Mouse (Mus musculus) forebrain, embryonic 13.5 days (tissue): ENCODE measurements around the gene Olfr107. TPM values are rescaled to one million over a fixed set of nuclear protein-coding genes. Genes with fewer than 3 reads are reported as not detected.

Source experiments
- ATAC-seq: fragments of 200-750 bp; cut with Nextera tagmentation; 2 replicates; pipeline ENCODE4 v1.8.0; 2017
- H3K27ac ChIP-seq: fragments of 300-500 bp; sonication (generic); 2 replicates; pipeline ENCODE4 v1.5.1; 2015; ENCODE audit warnings: inconsistent platforms, mild to moderate bottlenecking, moderate library complexity
- H3K27me3 ChIP-seq: fragments of 300-500 bp; sonication (generic); 2 replicates; pipeline ENCODE4 v1.6.1; 2015; ENCODE audit warnings: mild to moderate bottlenecking, inconsistent platforms
- H3K36me3 ChIP-seq: fragments of 300-500 bp; sonication (generic); 2 replicates; pipeline ENCODE4 v1.6.1; 2015; ENCODE audit warnings: mild to moderate bottlenecking, inconsistent platforms; ENCODE audit not compliant: poor library complexity, severe bottlenecking
- H3K4me1 ChIP-seq: fragments of 300-500 bp; sonication (generic); 2 replicates; pipeline ENCODE4 v1.6.1; 2015; ENCODE audit warnings: inconsistent platforms
- H3K4me2 ChIP-seq: fragments of 300-500 bp; sonication (generic); 2 replicates; pipeline ENCODE4 v1.6.1; 2015; ENCODE audit warnings: inconsistent platforms, mild to moderate bottlenecking, moderate library complexity
- H3K4me3 ChIP-seq: fragments of 300-500 bp; sonication (generic); 2 replicates; pipeline ENCODE4 v1.5.1; 2015; ENCODE audit warnings: mild to moderate bottlenecking, inconsistent platforms
- H3K9ac ChIP-seq: fragments of 300-500 bp; sonication (generic); 2 replicates; pipeline ENCODE4 v1.6.1; 2015; ENCODE audit warnings: mild to moderate bottlenecking, inconsistent platforms
- H3K9me3 ChIP-seq: fragments of 300-500 bp; sonication (generic); replicated peaks from 2 replicates; pipeline ENCODE4 v1.6.1; 2016; ENCODE audit warnings: inconsistent platforms
- WGBS: fragments of 180-500 bp; shearing (Covaris S2); methylation state at CpG from one replicate; pipeline ENCODE4 v1.1.7; 2015; 5-methylcytosine and 5-hydroxymethylcytosine counted together
- polyA plus RNA-seq: library from polyadenylated mRNA; unstranded; fragments of >200 nt; fragmentation: Nextera tagmentation; extraction: Ambion mirVana; gene quantifications from 2 replicates; pipeline ENCODE4 v1.2.1, GENCODE M21; 2015

Olfr107 gene
- not detected in 2 replicates for polyA plus RNA-seq

GRCm38 (mm10) chr17:37398926-37399325 lies at the start of gene Olfr107:
Gene Olfr107, plus strand, starts transcription at chr17:37399226.
- H3K9me3 ChIP-seq = no peaks in the 10 kb centered on the region
- 84% methylated on average over 3 of the region's 3 CpGs for WGBS
- no peaks in the 10 kb centered on the region for H3K27me3 ChIP-seq
- no peak for ATAC-seq
- no peak within 1 kb of the TSS for H3K4me2 ChIP-seq
- no peak within 1 kb of the TSS for H3K27ac ChIP-seq
- no peaks in the 10 kb centered on the region for H3K4me1 ChIP-seq
- H3K36me3 ChIP-seq = no peaks in the 10 kb centered on the region
- no peak within 1 kb of the TSS for H3K9ac ChIP-seq
- H3K4me3 ChIP-seq = no peak within 1 kb of the TSS

- no peaks in the 10 kb centered on the region for H3K36me3 ChIP-seq
- no peaks in the 10 kb centered on the region for H3K27me3 ChIP-seq
- H3K4me1 ChIP-seq = no peaks in the 10 kb centered on the region
- ATAC-seq = no peak
- H3K9ac ChIP-seq = no peak within 1 kb of the TSS
- H3K4me3 ChIP-seq = no peak within 1 kb of the TSS
- no peak within 1 kb of the TSS for H3K27ac ChIP-seq
- H3K9me3 ChIP-seq = no peaks in the 10 kb centered on the region
- no peak within 1 kb of the TSS for H3K4me2 ChIP-seq
Measured at GRCm38 (mm10) chr17:37359282-37359681, 39.7 kb upstream of the Olfr107 start, which contains the start of gene Olfr104-ps. Gene Olfr104-ps, plus strand, starts transcription at chr17:37359582.

DNA sequence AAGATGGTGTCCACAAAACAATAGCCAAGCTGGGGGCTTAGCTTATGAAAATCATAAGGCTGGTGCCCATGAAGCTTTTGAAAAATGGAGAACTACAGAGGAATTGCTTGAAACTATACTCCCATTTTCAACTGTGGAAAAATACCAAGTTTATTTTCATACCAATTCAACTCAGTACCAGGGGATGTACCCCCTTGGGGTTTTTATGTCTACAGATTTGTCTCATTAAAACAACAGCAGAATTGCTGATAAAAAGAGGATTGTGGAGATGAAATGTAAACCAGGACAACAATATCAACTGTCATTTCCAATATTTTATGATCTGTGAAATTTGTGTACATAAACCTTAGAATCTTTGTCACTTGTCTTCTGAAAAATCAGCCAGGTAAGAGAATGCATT lies 20.3 kb upstream of the Olfr107 start, which contains the start of gene Olfr105-ps:
TSS of gene Olfr105-ps (plus strand) at position 301 of the 400 bp plus-strand sequence.
- no peak within 1 kb of the TSS for H3K27ac ChIP-seq
- no peaks in the 10 kb centered on the region for H3K9me3 ChIP-seq
- H3K27me3 ChIP-seq = no peaks in the 10 kb centered on the region
- H3K4me3 ChIP-seq = no peak within 1 kb of the TSS
- H3K9ac ChIP-seq = no peak within 1 kb of the TSS
- no peak for ATAC-seq
- no peak within 1 kb of the TSS for H3K4me2 ChIP-seq
- no peaks in the 10 kb centered on the region for H3K36me3 ChIP-seq
- H3K4me1 ChIP-seq = no peaks in the 10 kb centered on the region

GRCm38 (mm10) chr17:37390093-37390492 lies 8.9 kb upstream of the Olfr107 start, which contains the start of gene Olfr106-ps:
Gene Olfr106-ps, plus strand, starts transcription at chr17:37390393.
- Histone ChIP-seq H3K4me1 (no peaks in the 10 kb centered on the region), H3K4me3 (no peak within 1 kb of the TSS), H3K27me3 (no peaks in the 10 kb centered on the region), H3K27ac (no peak within 1 kb of the TSS), H3K36me3 (no peaks in the 10 kb centered on the region), H3K9me3 (no peaks in the 10 kb centered on the region), H3K4me2 (no peak within 1 kb of the TSS), H3K9ac (no peak within 1 kb of the TSS)
- 71% methylated on average over 1 of the region's 1 CpGs for WGBS
- no peak for ATAC-seq

DNA sequence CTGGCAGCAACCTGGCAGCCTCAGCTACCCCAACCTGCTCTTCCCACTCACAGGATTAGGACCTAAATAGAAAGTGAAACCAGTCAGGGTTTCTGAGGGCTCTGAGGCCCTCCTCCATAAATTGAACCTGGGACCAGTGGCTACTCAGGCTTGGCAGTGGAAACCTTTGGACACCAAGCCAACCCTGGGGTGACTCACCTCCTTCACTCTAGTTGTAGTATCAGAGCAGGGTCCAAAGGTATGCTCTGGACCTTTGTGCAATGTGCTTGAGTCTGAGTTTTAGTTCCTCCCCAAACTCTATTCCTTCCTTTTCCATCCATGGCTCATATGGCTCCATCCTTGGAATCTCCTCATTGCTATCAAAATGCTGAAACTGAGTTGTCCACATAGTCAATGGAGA lies 14.4 kb downstream of the Olfr107 start:
- Histone ChIP-seq H3K4me3 (no peak overlapping the region), H3K4me2 (no peak overlapping the region), H3K4me1 (no peaks in the 10 kb centered on the region), H3K27me3 (no peaks in the 10 kb centered on the region), H3K9me3 (0 out of 2 replicates have a peak, but pooled peaks cover 5% of the 10 kb centered on the region), H3K9ac (no peak overlapping the region), H3K36me3 (no peaks in the 10 kb centered on the region), H3K27ac (no peak overlapping the region)
- ATAC-seq = no peak

GRCm38 (mm10) chr17:37445180-37445579 lies 46.2 kb downstream of the Olfr107 start, which contains the start of gene Olfr108:
Gene Olfr108, plus strand, starts transcription at chr17:37445480.
- no peaks in the 10 kb centered on the region for H3K36me3 ChIP-seq
- no peak for ATAC-seq
- no peak within 1 kb of the TSS for H3K4me2 ChIP-seq
- H3K9ac ChIP-seq = no peak within 1 kb of the TSS
- H3K4me3 ChIP-seq = no peak within 1 kb of the TSS
- no peaks in the 10 kb centered on the region for H3K9me3 ChIP-seq
- WGBS = 81% methylated on average over 1 of the region's 1 CpGs
- no peaks in the 10 kb centered on the region for H3K27me3 ChIP-seq
- H3K27ac ChIP-seq = no peak within 1 kb of the TSS
- no peaks in the 10 kb centered on the region for H3K4me1 ChIP-seq

Other genes with a start within 250 kb of the Olfr107 start
- gene Olfr93, start 237.7 kb upstream of the Olfr107 start, polyA plus RNA-seq = not detected in 2 replicates
- not detected in 2 replicates for gene Ubd, start 205.3 kb upstream of the Olfr107 start, polyA plus RNA-seq
- not detected in 2 replicates for gene Olfr94, start 198.2 kb upstream of the Olfr107 start, polyA plus RNA-seq
- gene Olfr95, start 186.1 kb upstream of the Olfr107 start, polyA plus RNA-seq = not detected in 2 replicates
- not detected in 2 replicates for gene Olfr96, start 179.1 kb upstream of the Olfr107 start, polyA plus RNA-seq
- gene Olfr97, start 161.9 kb upstream of the Olfr107 start, polyA plus RNA-seq = not detected in 2 replicates
- gene Olfr98, start 135.5 kb upstream of the Olfr107 start, polyA plus RNA-seq = not detected in 2 replicates
- 0.61 and 1.6 TPM in 2 replicates for gene H2-M3, start 129.0 kb upstream of the Olfr107 start, polyA plus RNA-seq
- not detected in 2 replicates for gene Olfr99, start 115.8 kb upstream of the Olfr107 start, polyA plus RNA-seq
- not detected in 2 replicates for gene Olfr101, start 94.9 kb upstream of the Olfr107 start, polyA plus RNA-seq
- gene Olfr102, start 82.2 kb upstream of the Olfr107 start, polyA plus RNA-seq = not detected in 2 replicates
- not detected in 2 replicates for gene Olfr103, start 59.5 kb upstream of the Olfr107 start, polyA plus RNA-seq
- not detected in 2 replicates for gene Olfr104-ps, start 39.6 kb upstream of the Olfr107 start, polyA plus RNA-seq
- not detected in 2 replicates for gene Olfr105-ps, start 20.2 kb upstream of the Olfr107 start, polyA plus RNA-seq
- not detected in 2 replicates for gene Olfr106-ps, start 8.8 kb upstream of the Olfr107 start, polyA plus RNA-seq
- gene Olfr108, start 46.3 kb downstream of the Olfr107 start, polyA plus RNA-seq = not detected in 2 replicates
- not detected in 2 replicates for gene Olfr109, start 59.7 kb downstream of the Olfr107 start, polyA plus RNA-seq
- gene H2-M2, start 84.3 kb downstream of the Olfr107 start, polyA plus RNA-seq = not detected in 2 replicates
- gene Olfr110, start 93.2 kb downstream of the Olfr107 start, polyA plus RNA-seq = not detected in 2 replicates
- not detected in 2 replicates for gene Olfr111, start 108.8 kb downstream of the Olfr107 start, polyA plus RNA-seq
- gene Olfr112, start 170.2 kb downstream of the Olfr107 start, polyA plus RNA-seq = not detected in 2 replicates
- gene Olfr113, start 178.4 kb downstream of the Olfr107 start, polyA plus RNA-seq = not detected in 2 replicates
- gene Olfr114, start 193.5 kb downstream of the Olfr107 start, polyA plus RNA-seq = not detected in 2 replicates
- not detected in 2 replicates for gene Olfr115, start 227.9 kb downstream of the Olfr107 start, polyA plus RNA-seq
- gene Olfr116, start 228.0 kb downstream of the Olfr107 start, polyA plus RNA-seq = not detected in 2 replicates